Mouse (Mus musculus): ENCODE measurements around the gene H2afx. TPM values are rescaled to one million over a fixed set of nuclear protein-coding genes. Genes with fewer than 3 reads are reported as not detected.

Gene H2afx
- polyA plus RNA-seq (2012; rRNA removed; ENCODE audit: low replicate concordance) = 134 and 260 TPM in 2 replicates

GRCm38 (mm10) chr9:44334396-44335330 lies at the start of gene H2afx:
H2afx (plus strand) TSS chr9:44334694.

GRCm38 (mm10) chr9:44288076-44288958 lies 46.2 kb upstream of the H2afx start, which contains the start of gene Abcg4:
Abcg4 (minus strand) TSS chr9:44288615.

DNA sequence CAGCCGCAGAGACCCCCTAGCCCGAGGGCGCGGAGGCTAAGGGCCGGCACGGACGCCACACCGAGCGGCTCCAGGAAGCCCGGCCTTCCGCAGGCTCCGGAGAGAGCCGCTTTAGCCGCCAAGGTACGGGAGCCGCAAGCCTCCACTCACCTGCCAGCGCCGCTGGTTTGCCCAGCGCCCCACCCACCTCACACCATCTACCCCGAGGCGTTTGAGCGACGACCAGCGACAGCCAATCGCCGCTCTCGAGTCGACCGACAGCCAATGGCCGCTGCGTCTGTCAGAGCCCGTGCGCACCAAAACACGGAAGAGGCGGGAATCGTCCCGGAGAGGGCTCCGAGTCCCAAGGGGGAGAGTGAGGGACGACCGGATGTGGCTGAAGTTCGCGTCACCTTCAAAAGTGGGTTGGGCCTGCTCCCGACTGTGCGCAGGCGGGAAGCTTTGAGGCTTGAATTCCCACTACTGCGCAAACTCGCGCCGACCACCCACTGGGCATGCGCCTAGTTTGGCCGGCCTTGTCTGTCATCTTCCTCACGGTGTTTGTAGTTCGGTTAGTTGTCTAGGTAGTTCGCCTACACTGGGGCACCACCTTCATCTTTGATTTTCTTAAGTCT lies 28.9 kb upstream of the H2afx start, which contains the start of gene Hinfp:
Gene Hinfp (minus strand): TSS at position 206 of the 614 bp plus-strand sequence.

DNA sequence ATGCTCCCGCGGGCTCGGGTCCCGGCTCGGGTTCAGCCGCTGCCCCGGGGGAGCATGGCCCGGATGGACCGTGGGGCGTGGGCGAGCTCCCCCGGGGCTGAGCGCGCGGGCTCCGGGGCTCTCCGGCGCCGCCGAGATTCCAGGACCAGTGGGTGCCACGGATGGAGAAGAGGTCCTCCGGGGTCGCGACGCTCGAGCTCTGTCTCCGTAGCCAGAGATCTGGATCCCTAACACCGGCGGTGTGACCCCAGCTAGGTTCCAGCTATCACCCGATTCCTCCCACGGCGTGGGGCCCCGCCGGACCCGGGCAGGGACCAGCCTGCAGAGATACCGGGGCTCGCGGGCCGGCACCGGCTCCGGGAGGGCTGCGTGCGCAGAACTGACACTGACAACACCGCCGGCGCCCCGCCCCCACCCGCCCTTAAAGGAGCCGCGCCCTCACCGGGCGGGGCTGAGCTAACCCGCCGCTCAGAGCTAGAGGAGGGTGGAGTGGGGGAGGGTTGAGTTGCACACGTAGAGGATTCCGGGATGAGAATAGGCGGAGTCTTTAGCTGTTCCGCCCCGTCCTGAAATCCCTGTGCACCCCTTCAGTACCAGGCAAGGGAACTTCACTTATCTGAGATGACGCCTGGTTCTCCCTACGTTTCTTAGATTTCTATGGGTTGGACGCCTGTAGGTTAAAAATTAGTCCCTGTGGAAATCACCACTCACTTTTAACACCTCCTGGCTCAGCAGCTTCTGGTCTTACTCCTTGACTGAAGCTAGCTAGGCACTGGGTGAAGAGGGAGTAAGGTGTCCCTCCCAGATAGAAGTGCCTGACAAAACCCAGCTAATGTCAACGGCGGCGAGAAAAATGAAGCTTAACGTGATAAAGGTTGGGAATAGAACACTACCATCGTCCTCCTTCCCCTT lies 14.4 kb upstream of the H2afx start, which contains the start of gene C2cd2l:
Gene C2cd2l (minus strand): TSS at position 399 of the 912 bp plus-strand sequence.

GRCm38 (mm10) chr9:44325768-44326370 lies 8.6 kb upstream of the H2afx start, which contains the start of gene Dpagt1:
Dpagt1 (plus strand) TSS chr9:44326019.

GRCm38 (mm10) chr9:44343781-44344421 lies 9.4 kb downstream of the H2afx start, which contains the start of gene Hmbs:
Hmbs (minus strand) TSS chr9:44344228.

DNA sequence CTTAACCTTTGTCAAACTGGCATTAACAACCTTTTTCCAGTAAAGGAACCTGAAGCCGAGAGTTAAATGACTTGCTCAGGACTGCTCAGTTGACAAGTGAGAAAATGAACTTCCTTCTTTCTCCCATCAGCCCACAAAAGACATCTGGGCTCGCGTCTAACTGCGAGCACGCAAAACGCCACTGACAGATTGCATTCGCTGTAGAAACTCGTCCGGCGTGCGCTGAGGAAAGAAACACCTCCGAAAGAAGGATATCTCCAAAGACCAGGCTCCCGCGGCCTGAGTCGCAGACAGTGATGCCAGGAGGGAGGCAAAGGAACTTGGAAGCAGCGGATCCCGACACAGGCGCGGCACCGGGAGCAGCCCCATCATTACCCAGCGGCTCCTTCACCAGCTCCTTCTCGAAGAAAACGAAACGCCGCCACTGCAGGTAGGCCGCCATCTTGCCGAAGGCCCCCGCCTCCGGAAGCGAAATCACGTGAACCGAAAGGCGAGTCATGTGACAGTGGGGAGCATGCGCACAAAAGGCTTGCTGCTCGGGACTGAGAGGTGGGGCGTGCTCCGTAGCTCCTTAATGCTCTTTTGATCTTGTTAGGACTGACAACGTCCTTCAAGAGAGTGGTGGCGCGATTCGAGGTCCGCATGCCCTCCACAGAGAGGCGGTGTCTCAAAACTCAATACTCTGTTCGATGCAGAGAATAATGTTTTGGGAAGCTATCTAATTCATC lies 26.9 kb downstream of the H2afx start, which contains the start of gene Vps11:
Gene Vps11 (minus strand): TSS at position 481 of the 728 bp plus-strand sequence.

GRCm38 (mm10) chr9:44379054-44379834 lies 44.8 kb downstream of the H2afx start, which contains the start of gene Hyou1:
Hyou1 (plus strand) TSS chr9:44379490.

Other genes starting within 250 kb of the H2afx start
- gene Mfrp, start 233.0 kb upstream of the H2afx start, polyA plus RNA-seq (2012; rRNA removed; ENCODE audit: low replicate concordance) = 0.11 TPM in 1 of 2 replicates, not detected in the other
- gene C1qtnf5, start 227.4 kb upstream of the H2afx start, polyA plus RNA-seq (2012; rRNA removed; ENCODE audit: low replicate concordance) = 7.9 and 14.6 TPM in 2 replicates
- 0.36 TPM in 1 of 2 replicates, not detected in the other for gene Gm49380, start 221.2 kb upstream of the H2afx start, polyA plus RNA-seq (2012; rRNA removed; ENCODE audit: low replicate concordance)
- gene Rnf26, start 221.2 kb upstream of the H2afx start, polyA plus RNA-seq (2012; rRNA removed; ENCODE audit: low replicate concordance) = 30.5 and 37.1 TPM in 2 replicates
- 13.6 and 29.9 TPM in 2 replicates for gene Mcam, start 200.2 kb upstream of the H2afx start, polyA plus RNA-seq (2012; rRNA removed; ENCODE audit: low replicate concordance)
- 3.6 and 3.9 TPM in 2 replicates for gene Cbl, start 100.6 kb upstream of the H2afx start, polyA plus RNA-seq (2012; rRNA removed; ENCODE audit: low replicate concordance)
- gene Ccdc153, start 94.0 kb upstream of the H2afx start, polyA plus RNA-seq (2012; rRNA removed; ENCODE audit: low replicate concordance) = not detected in 2 replicates
- 10.0 and 25.1 TPM in 2 replicates for gene Pdzd3, start 83.2 kb upstream of the H2afx start, polyA plus RNA-seq (2012; rRNA removed; ENCODE audit: low replicate concordance)
- gene Nlrx1, start 66.1 kb upstream of the H2afx start, polyA plus RNA-seq (2012; rRNA removed; ENCODE audit: low replicate concordance) = 4.2 and 5.8 TPM in 2 replicates
- gene Abcg4, start 46.1 kb upstream of the H2afx start, polyA plus RNA-seq (2012; rRNA removed; ENCODE audit: low replicate concordance) = 1.6 and 1.7 TPM in 2 replicates
- gene Hinfp, start 29.0 kb upstream of the H2afx start, polyA plus RNA-seq (2012; rRNA removed; ENCODE audit: low replicate concordance) = 14.2 and 16.9 TPM in 2 replicates
- 158 and 249 TPM in 2 replicates for gene C2cd2l, start 14.4 kb upstream of the H2afx start, polyA plus RNA-seq (2012; rRNA removed; ENCODE audit: low replicate concordance)
- gene Dpagt1, start 8.7 kb upstream of the H2afx start, polyA plus RNA-seq (2012; rRNA removed; ENCODE audit: low replicate concordance) = 40.0 and 42.8 TPM in 2 replicates
- gene Hmbs, start 9.5 kb downstream of the H2afx start, polyA plus RNA-seq (2012; rRNA removed; ENCODE audit: low replicate concordance) = 35.1 and 44.5 TPM in 2 replicates
- 13.9 and 17.1 TPM in 2 replicates for gene Vps11, start 27.0 kb downstream of the H2afx start, polyA plus RNA-seq (2012; rRNA removed; ENCODE audit: low replicate concordance)
- 42.8 and 52.8 TPM in 2 replicates for gene Hyou1, start 44.8 kb downstream of the H2afx start, polyA plus RNA-seq (2012; rRNA removed; ENCODE audit: low replicate concordance)
- 40.0 and 85.7 TPM in 2 replicates for gene Slc37a4, start 62.2 kb downstream of the H2afx start, polyA plus RNA-seq (2012; rRNA removed; ENCODE audit: low replicate concordance)
- gene Rps25, start 72.4 kb downstream of the H2afx start, polyA plus RNA-seq (2012; rRNA removed; ENCODE audit: low replicate concordance) = 30.8 and 41.9 TPM in 2 replicates
- gene Trappc4, start 72.9 kb downstream of the H2afx start, polyA plus RNA-seq (2012; rRNA removed; ENCODE audit: low replicate concordance) = 25.1 and 36.3 TPM in 2 replicates
- gene Ccdc84, start 83.9 kb downstream of the H2afx start, polyA plus RNA-seq (2012; rRNA removed; ENCODE audit: low replicate concordance) = 15.0 and 16.9 TPM in 2 replicates
- gene Foxr1, start 106.4 kb downstream of the H2afx start, polyA plus RNA-seq (2012; rRNA removed; ENCODE audit: low replicate concordance) = not detected in 2 replicates
- gene Upk2, start 120.3 kb downstream of the H2afx start, polyA plus RNA-seq (2012; rRNA removed; ENCODE audit: low replicate concordance) = 0.22 and 0.28 TPM in 2 replicates
- 29.3 and 33.5 TPM in 2 replicates for gene Bcl9l, start 148.1 kb downstream of the H2afx start, polyA plus RNA-seq (2012; rRNA removed; ENCODE audit: low replicate concordance)
- 0.46 and 1.6 TPM in 2 replicates for gene Cxcr5, start 227.2 kb downstream of the H2afx start, polyA plus RNA-seq (2012; rRNA removed; ENCODE audit: low replicate concordance)